Mouse (Mus musculus) CD4-positive, CD25-positive, alpha-beta regulatory T cell, adult 2 months (primary cell): ENCODE measurements around the gene Xylt2.
"Not testable (repeated sequence)": the region's sequence is repeated elsewhere in the genome, so short reads cannot be mapped to it uniquely, and the experiment has no call there.

ENCODE experiments used
- DNase-seq: peaks from one replicate; pipeline ENCODE4 v3.0.0-alpha.2; 2012; ENCODE audit warnings: low read depth, low spot score

The Xylt2 gene

DNA sequence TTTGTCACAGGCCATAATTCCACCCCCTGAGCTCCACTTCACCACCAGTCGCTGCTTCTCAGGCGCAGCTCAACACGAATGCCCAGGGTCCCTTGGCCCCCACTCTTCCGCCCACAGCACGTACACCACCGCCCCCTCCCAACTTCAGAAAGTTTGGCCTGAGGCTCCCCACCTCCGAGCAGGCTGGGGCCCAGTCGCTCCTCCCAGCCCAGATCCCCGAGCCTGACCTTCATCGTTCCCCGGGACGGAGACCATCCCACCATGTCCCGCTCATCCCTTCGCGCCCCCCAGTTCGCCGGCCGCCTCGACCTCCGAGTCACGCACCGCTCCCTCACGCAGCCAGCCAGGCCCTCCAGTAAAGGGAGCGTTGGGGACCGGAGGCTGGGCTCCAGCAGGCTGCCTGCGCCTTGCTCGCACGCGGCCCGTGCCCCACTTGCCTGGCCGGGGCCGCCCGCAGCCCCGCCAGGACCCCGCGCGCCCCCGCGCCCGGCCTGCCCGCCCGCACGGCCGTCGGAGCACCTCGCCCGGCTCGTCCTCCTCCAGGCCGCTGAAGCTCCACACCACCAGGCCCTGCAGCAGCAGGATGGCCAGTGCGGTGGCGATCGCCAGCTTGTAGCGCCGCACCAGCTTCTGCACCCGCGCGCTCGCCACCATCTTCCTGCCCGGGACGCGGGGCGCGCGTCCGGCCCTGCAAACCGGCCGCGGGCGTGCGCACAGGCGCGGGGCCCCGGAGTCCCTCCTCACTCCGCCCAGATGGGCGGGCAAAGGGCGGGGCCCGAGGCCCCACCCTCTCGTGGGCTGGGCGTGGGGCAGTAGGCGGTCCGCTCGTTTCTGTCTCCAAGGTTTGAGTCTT, at the start of gene Xylt2:
Gene Xylt2 (minus strand): TSS at position 762 of the 853 bp plus-strand sequence.
- DNase-seq = peak; percentile 94

DNA sequence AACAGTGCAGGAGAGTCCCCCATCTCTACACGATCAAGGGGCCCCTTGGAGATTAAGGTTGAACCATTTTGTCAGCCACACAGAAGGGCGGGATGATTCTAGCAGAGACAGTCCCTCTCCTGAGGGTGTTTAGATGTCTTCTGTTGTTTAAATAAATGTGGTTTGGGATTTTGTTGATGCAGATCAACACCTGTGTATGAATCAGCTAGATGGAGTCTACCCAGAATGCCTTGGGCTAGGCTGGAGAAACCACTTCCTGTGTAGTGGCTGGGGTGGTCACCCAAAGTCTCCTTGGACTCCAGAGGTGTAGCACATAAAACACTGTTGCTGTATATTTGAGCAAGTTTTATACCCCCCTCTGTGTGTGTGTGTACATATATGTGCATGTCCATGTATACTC, 41.9 kb upstream of the Xylt2 start:
- no peak for DNase-seq

DNA sequence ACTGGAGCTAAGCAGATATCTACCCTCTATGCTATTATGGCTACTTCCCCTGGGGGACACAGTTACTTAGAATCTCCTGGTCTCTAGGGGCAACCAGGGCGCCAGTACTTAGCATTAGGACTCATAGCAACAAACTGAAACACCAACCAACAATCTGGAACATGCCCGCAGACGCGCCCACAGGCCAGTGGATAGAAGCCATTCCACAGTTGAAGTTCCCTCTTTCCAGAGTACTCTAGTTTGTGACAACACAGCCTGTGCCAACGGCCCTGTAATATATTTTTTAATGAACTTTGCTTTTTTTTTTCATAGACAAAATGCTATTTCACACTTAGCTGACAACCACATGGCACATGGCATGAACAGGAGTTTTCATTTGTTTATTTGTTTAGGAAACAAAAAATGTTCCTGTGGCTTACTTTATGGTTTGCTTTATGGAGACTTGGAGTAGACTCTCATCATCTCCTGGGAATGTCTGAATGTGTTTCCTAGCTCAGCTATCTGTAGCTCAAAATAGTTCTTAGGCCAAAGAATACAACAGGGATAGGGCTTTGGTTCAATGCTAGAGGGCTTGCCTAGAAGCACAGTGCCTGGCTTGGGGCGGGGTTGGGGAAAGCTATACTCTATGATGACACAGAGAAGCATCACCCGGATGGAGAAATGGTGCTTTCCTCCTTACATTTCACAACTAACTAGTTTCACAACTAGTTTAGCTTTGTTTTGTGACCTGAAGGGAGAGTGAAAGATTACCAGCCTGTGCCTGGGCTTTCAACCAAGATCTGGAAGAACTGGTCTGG, 41.0 kb upstream of the Xylt2 start:
- DNase-seq = no peak

DNA sequence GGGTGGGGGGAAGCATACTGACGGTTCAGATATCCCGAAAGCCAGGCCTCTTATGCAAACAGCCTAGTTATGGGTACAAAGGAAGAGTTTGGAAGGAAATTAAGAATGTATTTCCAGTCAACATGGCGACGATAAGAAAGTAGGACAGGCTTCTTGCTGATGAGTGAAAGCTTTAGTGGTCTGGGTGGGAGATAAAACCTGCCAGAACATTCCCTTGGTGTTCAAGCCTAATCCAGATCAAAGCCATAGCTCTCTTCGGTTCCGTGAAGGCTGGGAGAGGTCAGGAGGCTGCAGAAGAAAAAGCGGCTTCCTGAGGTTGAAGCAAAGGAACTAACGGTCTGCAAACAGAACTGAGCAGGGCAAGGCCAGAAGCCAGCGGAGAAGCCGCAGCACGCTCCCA, 39.9 kb upstream of the Xylt2 start:
- DNase-seq = no peak

DNA sequence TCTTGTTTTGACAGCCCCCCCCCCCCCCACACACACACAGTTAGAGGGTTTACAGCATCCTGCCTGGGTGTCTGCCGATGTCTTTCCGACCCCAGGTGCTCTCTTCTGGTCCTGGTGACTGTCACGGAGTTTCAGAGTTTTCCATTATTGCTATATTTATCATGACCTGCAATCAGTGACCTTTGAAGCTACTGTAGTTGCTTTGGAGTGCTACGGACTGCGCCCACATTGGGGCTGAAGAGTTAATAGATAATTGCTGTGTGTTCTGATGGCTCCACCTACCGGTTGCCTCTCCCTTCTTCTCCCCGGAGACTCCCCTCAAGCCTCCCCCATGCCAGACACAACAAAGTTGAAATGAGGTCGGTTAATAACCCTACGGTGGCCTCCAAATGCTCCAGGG, 39.4 kb upstream of the Xylt2 start:
- peak; percentile 82 for DNase-seq

DNA sequence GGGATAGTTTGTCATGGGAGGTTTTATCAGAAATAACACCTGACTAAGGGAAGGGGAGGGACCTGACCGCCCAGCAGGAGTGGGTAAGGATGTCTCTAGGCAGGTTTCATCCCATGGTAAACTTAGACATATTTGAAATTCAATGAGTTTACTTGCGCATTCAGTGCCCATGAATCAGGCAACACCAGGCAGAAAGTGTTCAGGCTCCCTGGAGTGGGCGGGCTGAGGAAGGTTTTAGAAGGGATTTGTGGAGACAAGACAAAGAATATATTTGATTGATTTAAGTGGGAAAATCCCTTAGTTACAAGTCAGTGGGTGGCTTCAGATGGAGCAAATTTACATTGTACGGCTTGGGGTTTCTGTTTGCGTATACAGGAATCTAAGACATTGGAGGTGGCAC, 38.3 kb upstream of the Xylt2 start:
- no peak for DNase-seq

DNA sequence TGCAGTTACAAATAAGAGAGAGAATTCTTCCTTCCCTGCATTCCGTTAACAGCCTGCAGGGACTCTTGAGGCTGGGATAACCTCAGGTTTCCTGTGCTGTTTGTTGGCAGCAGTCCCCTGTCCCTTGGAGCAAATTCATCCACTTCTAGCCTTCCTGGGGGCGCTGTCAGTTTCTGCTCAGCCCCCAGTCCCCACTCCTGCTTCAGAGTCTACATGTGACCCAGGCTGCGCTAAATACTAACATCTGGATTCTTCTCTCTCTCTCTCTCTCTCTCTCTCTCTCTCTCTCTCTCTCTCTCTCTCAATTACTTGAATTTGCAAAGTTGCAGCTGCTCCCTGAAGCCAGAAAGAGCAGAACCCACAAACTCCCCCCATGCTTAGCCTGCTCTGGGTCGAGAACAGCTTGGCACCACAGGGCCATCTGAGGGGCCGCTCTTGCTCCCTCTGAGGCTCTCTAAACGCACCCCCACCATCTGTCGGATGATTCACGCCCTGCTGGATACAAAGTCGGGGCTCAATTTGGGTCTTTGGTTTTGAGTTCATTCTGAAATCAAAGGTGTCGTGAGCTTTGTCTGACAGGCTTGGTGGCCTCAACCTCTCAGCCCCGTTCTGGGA, 36.0 kb upstream of the Xylt2 start:
- DNase-seq = no peak

DNA sequence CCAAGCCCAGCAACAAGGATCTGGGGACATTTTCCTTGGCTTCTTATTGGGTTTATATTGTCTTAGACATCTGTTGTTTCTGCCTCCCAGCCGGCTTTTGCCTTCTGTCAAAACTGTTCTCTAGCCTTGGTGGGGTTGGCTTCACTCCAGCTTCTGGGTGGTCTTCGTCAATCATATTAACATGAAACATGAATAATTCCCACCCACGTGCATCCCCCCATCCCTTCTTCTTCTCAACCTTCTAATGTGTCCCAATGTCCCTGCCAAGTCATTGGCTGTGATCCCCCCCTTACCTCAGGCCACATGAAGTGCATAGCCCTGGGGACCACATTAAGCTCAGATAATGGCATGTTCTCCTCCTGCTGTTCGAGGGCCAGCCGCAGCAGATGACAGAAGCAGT, 27.2 kb upstream of the Xylt2 start, which contains the start of gene Gm11541:
Gene Gm11541 (minus strand): TSS at position 28 of the 400 bp plus-strand sequence.
- DNase-seq = no peak

DNA sequence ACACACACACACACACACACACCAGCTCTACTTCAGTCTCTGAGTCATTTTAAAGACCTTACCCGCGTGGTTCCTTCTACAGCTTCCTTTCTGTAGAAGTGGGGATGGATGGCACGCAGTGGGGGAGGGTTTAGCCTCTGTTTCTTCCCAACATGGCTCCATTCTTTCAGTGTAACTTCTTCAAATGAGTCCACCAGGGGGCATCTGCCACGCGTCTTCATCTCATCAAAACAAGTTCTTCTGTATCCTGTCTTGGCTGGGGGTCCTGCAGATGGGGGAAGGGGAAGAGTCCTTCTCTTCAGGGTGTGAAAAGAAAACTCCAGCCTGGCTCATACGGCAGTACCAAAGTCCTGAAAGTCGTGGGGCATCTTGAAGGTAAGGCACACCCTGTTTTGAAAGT, 26.7 kb upstream of the Xylt2 start:
- peak; percentile 66 for DNase-seq

DNA sequence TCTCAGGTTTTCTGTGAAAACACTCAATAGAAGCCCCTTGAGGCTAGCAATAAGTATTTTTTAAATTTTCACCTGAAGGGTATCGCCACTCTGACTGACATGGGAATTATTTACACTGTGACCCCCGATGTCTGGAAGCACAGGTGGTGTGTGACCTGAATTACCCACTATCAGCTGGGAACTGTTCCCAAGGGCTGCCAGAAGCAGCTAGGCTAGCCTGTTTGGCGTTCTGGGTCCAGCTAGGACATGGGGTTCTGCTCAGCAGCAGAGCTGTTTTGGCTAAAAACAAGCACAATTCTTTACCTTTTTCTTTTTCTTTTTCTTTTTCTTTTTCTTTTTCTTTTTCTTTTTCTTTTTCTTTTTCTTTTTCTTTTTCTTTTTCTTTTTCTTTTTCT, 24.9 kb upstream of the Xylt2 start:
- DNase-seq = no peak

DNA sequence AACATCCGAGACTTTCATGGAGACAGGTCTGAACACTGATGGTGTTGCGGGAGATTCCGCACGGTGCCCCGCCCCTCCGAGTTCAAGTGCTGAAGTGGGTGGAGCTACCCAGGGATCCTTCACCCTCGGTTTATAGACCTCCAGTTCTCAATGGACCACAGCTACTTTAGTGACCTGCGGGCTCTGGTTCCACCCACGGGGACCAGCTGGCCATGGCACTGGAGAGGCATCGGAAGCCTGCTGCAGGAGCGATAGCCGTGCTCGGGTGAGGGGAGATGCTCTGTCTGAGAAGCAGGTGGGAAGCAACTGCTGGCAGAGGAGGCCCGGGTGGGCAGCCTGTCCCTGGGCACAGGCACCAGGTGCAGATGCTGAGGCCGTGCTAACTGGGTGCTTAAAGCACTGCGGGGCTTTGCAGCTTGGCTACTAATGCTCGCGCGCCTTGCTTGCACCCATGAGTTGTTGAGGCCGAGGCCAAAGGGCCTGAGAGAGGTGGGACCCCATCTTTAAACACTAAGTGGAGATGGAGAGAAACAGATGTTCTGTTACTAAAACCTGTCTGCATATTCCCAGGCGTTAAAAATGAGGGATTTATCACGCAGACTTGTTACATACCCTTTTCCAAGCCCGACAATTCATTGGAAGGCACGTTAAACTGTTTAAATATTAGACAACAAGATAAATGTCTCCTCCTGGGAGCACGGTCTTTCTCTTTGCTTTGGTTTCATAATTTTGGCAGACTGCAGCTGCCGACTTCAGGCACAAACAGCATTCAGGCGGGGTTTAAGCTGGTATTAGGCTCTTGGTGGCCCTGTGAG, 24.3 kb upstream of the Xylt2 start:
- no peak for DNase-seq

DNA sequence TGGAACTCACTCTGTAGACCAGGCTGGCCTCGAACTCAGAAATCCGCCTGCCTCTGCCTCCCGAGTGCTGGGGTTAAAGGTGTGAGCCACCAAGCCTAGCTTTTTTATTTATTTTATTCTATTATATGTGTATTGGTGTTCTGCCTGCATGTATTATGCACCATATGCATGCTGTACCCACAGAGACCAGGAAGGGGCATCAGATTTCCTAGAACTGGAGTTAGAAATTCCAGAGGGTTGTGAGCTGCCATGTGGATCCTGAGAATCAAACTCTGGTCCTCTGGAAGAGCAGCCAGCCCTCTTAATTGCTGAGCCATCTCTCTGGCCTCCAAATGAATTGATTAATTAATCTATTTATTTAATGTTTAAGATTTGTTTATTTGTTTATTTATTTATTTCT, 22.1 kb upstream of the Xylt2 start:
- no peak for DNase-seq

DNA sequence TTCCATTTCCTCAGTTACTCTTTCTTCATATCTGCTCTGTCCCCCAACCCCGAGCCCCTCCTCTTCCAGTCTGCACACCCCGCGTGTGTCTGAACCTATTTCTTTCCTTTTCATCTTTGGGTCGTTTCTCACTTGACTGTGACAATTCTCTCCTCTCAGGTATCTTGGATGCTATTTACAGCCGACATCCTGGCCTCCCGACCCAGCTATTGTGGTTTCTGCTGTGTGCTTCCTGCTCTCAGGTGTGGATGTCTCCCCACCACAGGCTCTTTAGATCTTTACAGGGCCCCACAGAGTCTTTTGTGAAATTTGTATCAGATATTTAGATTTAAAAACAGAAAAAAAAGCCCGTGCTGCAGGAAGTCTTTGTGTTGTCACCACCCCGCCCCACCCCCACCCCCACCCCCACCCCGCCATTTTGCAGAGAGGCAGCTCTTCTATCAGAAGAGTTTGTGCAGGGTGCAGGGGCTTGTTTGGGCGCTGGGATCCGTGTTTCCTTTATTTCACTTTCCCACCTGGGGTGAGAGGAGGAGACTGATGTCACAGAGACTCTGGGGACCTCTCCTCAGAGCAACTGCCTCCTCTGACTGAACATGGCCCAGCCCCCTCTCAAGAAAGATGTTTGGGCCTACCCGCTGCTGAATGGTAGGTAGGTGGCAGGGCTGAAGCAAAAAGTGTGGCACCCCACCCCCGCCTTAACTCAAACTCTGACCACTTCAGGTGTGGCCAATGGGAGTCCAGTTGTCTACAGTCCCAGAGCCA, 20.6 kb upstream of the Xylt2 start:
- peak; percentile 81 for DNase-seq

DNA sequence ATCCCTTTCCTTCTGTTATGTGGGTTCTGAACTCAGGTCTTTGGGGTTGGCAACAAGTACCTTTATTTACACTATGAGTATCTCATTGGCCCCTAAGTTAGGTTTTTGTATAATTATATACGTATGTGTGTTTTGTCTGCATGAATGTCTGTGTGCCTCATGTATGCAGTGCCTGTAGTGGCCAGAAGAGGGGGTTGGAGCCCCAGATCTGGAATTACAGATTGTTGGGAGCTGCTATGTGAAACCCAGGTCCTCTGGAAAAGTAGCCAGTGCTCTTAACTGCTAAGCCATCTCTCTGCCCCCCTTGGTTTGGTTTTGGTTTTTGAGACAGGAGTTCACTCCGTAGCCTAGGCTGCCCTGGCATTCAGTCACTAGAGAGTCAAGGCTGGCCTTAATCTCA, 19.8 kb upstream of the Xylt2 start:
- DNase-seq = peak; percentile 65

DNA sequence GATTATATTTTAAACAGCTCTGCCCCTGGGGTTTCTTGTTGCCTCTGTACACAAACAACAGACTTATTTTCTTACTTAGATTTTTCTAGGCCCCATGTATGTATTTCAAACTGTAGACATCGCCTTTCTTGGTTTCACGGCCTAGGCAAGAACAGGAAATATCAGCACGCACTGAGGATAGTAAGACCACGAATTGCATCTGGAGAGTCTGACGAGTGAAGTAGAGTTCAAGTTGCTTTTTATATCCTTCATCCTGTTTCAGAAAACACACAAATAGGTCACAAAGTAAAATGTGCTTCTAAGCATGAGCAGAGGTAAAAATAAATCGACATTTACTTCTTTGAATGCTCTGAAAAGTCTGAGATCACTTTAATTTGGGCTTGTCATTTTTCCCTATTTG, 18.2 kb upstream of the Xylt2 start:
- peak; percentile 40 for DNase-seq

DNA sequence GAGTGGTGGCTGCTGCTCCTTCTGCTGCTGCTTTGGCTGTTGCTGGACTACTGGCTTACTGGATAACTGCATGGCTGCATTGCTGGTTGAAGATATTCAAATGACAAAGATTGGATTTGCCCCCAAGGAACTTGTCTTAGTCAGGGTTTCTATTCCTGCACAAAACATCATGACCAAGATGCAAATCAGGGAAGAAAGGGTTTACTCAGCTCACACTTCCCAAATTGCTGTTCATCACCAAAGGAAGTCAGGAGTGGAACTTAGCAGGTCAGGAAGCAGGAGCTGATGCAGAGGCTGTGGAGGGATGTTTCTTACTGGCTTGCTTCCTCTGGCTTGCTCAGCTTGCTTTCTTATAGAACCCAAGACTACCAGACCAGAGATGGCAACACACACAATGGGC, 15.2 kb upstream of the Xylt2 start:
- not testable (repeated sequence) for DNase-seq

DNA sequence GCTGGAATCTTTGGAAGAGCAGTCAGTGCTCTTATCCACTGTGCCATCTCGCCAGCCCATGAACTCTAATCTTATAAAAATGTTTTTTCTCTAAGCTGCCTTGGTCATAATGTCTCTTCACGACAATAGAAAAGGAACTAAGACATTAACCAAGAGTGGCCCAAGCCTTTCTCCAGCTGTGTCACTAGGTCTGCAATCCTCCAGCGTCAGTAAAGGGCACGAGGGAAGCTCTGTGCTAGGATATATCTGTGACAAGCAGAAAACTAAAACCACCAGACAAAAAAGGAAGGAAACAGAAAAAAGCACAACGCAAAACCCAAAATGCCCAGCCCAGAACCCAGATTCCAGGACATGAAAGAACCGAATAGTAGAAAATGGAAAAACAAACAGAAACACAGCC, 9.9 kb upstream of the Xylt2 start:
- no peak for DNase-seq

DNA sequence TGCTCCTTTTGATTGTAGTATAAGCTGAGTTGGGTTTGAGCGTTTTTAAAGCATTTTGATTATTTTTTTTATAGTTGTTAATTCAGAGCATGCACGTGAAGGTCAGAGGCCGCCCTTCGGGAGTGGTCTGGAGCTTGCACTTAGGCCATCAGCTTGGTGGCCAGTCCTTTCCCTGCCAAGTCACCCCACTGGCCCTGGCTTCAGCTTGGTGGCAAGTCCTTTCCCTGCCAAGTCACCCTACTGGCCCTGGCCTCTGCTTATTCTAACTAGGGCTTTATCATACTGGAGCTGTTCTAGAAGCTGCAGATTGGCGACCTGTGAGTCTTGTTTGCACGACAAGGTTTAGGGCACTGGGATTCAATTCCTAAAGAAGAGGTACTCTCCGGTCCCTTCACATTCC, 5.1 kb upstream of the Xylt2 start:
- DNase-seq = no peak

DNA sequence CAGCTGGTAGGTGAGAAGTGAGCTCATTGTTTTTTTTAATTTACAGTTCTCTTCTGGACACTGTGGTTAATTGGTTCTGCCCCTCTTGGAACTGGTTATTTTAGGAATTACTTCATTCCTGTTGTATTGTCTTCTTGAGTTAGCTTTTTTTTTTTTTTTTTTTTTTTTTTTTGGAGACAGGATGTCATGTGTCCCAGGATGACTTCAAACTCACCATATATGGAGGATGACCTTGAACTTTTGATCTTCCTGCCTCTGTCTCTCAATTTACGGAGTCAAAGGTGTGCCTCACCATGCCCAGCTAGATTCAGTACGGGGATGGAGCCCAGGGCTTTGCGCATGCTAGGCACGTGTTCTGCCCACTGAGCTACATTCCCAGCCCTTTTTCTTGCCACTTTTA, 4.3 kb upstream of the Xylt2 start:
- DNase-seq = no peak

DNA sequence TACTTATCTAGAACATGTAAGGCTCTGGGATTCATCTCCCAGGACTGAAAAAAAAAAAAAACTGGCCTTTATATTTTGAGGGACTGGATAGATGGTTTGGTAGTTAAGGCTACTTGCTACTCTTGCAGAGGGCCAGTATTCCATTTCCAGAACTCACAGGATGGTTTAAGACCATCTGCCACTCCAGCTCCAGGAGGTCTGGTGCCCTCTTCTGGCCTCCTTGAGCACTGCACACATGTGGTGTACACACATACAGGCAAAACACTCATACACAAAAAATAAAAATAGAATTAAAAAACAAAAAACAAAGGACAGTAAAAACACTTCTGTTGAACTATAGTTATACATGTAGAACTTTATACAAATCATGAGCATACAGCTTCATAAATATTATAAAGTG, 3.3 kb upstream of the Xylt2 start:
- DNase-seq = peak; percentile 31

DNA sequence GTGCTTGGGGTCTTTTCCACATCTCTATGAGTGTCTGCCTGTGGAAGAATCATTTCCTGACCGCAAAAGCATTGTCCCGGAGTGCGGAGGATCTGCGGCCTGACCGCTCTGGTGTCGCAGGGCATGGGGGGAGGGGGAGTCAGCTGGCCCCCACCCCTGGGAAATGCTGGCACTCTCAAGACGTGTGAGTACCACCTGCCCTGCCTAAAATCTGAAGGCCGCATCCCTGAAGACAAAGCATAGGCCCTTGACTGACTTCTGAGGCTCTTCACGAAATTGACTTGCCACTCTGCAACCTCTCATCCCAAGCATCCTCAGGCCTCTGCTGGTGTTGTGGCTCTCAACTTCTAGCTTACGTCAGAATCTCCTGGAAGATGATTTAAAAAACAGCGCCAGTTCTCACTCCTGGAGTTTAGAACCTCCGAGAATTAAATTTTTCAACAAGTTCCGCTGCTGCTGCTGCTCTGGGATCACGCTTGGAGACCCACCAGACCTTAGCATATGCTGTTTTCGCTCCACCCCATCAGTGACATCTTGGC, 361 bp upstream of the Xylt2 start:
- no peak for DNase-seq
